Mouse (Mus musculus) midbrain, embryonic 16.5 days (tissue): ENCODE data around the gene Vstm2a. TPM values are rescaled to one million over a fixed set of nuclear protein-coding genes. Genes with fewer than 3 reads are reported as not detected.

Experiments
- ATAC-seq: fragments of 200-750 bp; cut with Nextera tagmentation; 2 replicates; pipeline ENCODE4 v1.8.0; 2017; ENCODE audit warnings: moderate TSS enrichment
- H3K27ac ChIP-seq: fragments of 300-500 bp; sonication (generic); 2 replicates; pipeline ENCODE4 v1.5.1; 2014; ENCODE audit warnings: mild to moderate bottlenecking, low read length, mixed read lengths
- H3K27me3 ChIP-seq: fragments of 300-500 bp; sonication (generic); 2 replicates; pipeline ENCODE4 v1.6.1; 2014; ENCODE audit warnings: low read depth, low read length, mixed read lengths; ENCODE audit not compliant: control insufficient read depth, insufficient read depth
- H3K36me3 ChIP-seq: fragments of 300-500 bp; sonication (generic); 2 replicates; pipeline ENCODE4 v1.6.1; 2014; ENCODE audit warnings: mild to moderate bottlenecking, low read length, moderate library complexity, mixed read lengths; ENCODE audit not compliant: control insufficient read depth, insufficient read depth
- H3K4me1 ChIP-seq: fragments of 300-500 bp; sonication (generic); 2 replicates; pipeline ENCODE4 v1.6.1; 2014; ENCODE audit warnings: mild to moderate bottlenecking, low read length, mixed read lengths; ENCODE audit not compliant: control insufficient read depth, insufficient read depth
- H3K4me2 ChIP-seq: fragments of 300-500 bp; sonication (generic); 2 replicates; pipeline ENCODE4 v1.6.1; 2014; ENCODE audit warnings: mild to moderate bottlenecking, low read length, mixed read lengths
- H3K4me3 ChIP-seq: fragments of 300-500 bp; sonication (generic); 2 replicates; pipeline ENCODE4 v1.5.1; 2014; ENCODE audit warnings: low read depth, mild to moderate bottlenecking, low read length, moderate library complexity, mixed read lengths
- H3K9ac ChIP-seq: fragments of 300-500 bp; sonication (generic); 2 replicates; pipeline ENCODE4 v1.6.1; 2014; ENCODE audit warnings: low read depth, low read length, mixed read lengths
- H3K9me3 ChIP-seq: fragments of 300-500 bp; sonication (generic); replicated peaks from 2 replicates; pipeline ENCODE4 v1.6.1; 2014; ENCODE audit warnings: mild to moderate bottlenecking, low read length, mixed read lengths; ENCODE audit not compliant: control insufficient read depth, poor library complexity, severe bottlenecking
- WGBS: fragments of 180-500 bp; shearing (Covaris S2); extraction: QIAGEN DNeasy Blood & Tissue Kit; methylation state at CpG from one replicate; pipeline ENCODE4 v1.1.7; 2014; 5-methylcytosine and 5-hydroxymethylcytosine counted together
- polyA plus RNA-seq: library from polyadenylated mRNA; unstranded; fragments of >200 nt; fragmentation: Nextera tagmentation; extraction: Ambion mirVana; gene quantifications from 2 replicates; pipeline ENCODE4 v1.2.1, GENCODE M21; 2015

Gene Vstm2a
- polyA plus RNA-seq, 1 experiment from 2014 or later = 95.0 TPM

- no peaks in the 10 kb centered on the region for H3K36me3 ChIP-seq
- H3K4me3 ChIP-seq = no peak overlapping the region
- no peak overlapping the region for H3K4me2 ChIP-seq
- no peaks in the 10 kb centered on the region for H3K27me3 ChIP-seq
- no peak overlapping the region for H3K9ac ChIP-seq
- peak; percentile 82 for ATAC-seq
- no peak overlapping the region; the same call in 1 of the 2 replicates for H3K27ac ChIP-seq
- H3K4me1 ChIP-seq = peaks cover 7% of the 10 kb centered on the region
- no peaks in the 10 kb centered on the region for H3K9me3 ChIP-seq
- WGBS = 47% methylated on average over 1 of the region's 1 CpGs
These were observed 42.0 kb downstream of the Vstm2a start for GRCm38 (mm10) chr11:16299492-16299891.

GRCm38 (mm10) chr11:16299960-16300359, 42.4 kb downstream of the Vstm2a start:
- 58% methylated on average over 1 of the region's 1 CpGs for WGBS
- H3K27ac ChIP-seq = peak overlapping the region; percentile 43

GRCm38 (mm10) chr11:16300709-16301108, 43.2 kb downstream of the Vstm2a start:
- Histone ChIP-seq H3K4me1 (peaks cover 7% of the 10 kb centered on the region), H3K36me3 (no peaks in the 10 kb centered on the region), H3K9me3 (no peaks in the 10 kb centered on the region), H3K4me2 (no peak overlapping the region), H3K27ac (peak overlapping the region; percentile 46), H3K9ac (no peak overlapping the region), H3K4me3 (no peak overlapping the region), H3K27me3 (no peaks in the 10 kb centered on the region)
- peak; percentile 69 for ATAC-seq
- 51% methylated on average over 2 of the region's 2 CpGs for WGBS

More at GRCm38 (mm10) chr11:16299960-16300359, 42.4 kb downstream of the Vstm2a start:
- ATAC-seq = peak; percentile 86
- Histone ChIP-seq H3K4me3 (no peak overlapping the region), H3K9ac (no peak overlapping the region), H3K9me3 (no peaks in the 10 kb centered on the region), H3K27me3 (no peaks in the 10 kb centered on the region), H3K36me3 (no peaks in the 10 kb centered on the region), H3K4me1 (peaks cover 7% of the 10 kb centered on the region), H3K4me2 (no peak overlapping the region)

- H3K27ac ChIP-seq = no peak overlapping the region
These were observed 57.6 kb downstream of the Vstm2a start for GRCm38 (mm10) chr11:16315097-16315496.

GRCm38 (mm10) chr11:16345179-16345578, 87.7 kb downstream of the Vstm2a start:
- Histone ChIP-seq H3K4me2 (no peak overlapping the region), H3K27ac (no peak overlapping the region), H3K9ac (no peak overlapping the region), H3K36me3 (no peaks in the 10 kb centered on the region), H3K4me3 (no peak overlapping the region), H3K27me3 (no peaks in the 10 kb centered on the region), H3K9me3 (no peaks in the 10 kb centered on the region), H3K4me1 (no peaks in the 10 kb centered on the region)
- WGBS = 62% methylated on average over 3 of the region's 3 CpGs
- ATAC-seq = no peak

More at GRCm38 (mm10) chr11:16315097-16315496, 57.6 kb downstream of the Vstm2a start:
- Histone ChIP-seq H3K36me3 (no peaks in the 10 kb centered on the region), H3K4me1 (no peaks in the 10 kb centered on the region), H3K9me3 (no peaks in the 10 kb centered on the region), H3K4me2 (no peak overlapping the region), H3K9ac (no peak overlapping the region), H3K27me3 (no peaks in the 10 kb centered on the region), H3K4me3 (no peak overlapping the region)
- 69% methylated on average over 2 of the region's 2 CpGs for WGBS
- ATAC-seq = no peak

- 89% methylated on average over 3 of the region's 3 CpGs for WGBS
- Histone ChIP-seq H3K36me3 (no peaks in the 10 kb centered on the region), H3K4me1 (no peaks in the 10 kb centered on the region), H3K27me3 (no peaks in the 10 kb centered on the region), H3K27ac (no peak overlapping the region), H3K4me2 (no peak overlapping the region), H3K9ac (no peak overlapping the region), H3K4me3 (no peak overlapping the region), H3K9me3 (no peaks in the 10 kb centered on the region)
- no peak for ATAC-seq
These were observed 88.2 kb downstream of the Vstm2a start for GRCm38 (mm10) chr11:16345676-16346075.

- Histone ChIP-seq H3K4me1 (no peaks in the 10 kb centered on the region), H3K36me3 (no peaks in the 10 kb centered on the region), H3K9me3 (no peaks in the 10 kb centered on the region), H3K27me3 (no peaks in the 10 kb centered on the region), H3K4me2 (no peak overlapping the region), H3K4me3 (no peak overlapping the region), H3K27ac (no peak overlapping the region), H3K9ac (no peak overlapping the region)
- 87% methylated on average over 4 of the region's 4 CpGs for WGBS
- ATAC-seq = no peak
These were observed 94.4 kb downstream of the Vstm2a start for GRCm38 (mm10) chr11:16351915-16352314.

- no peak overlapping the region for H3K4me2 ChIP-seq
- no peaks in the 10 kb centered on the region for H3K4me1 ChIP-seq
- H3K9me3 ChIP-seq = no peaks in the 10 kb centered on the region
- H3K9ac ChIP-seq = no peak overlapping the region
- no peak overlapping the region for H3K4me3 ChIP-seq
- H3K27ac ChIP-seq = no peak overlapping the region
- ATAC-seq = no peak
- no peaks in the 10 kb centered on the region for H3K36me3 ChIP-seq
- no peaks in the 10 kb centered on the region for H3K27me3 ChIP-seq
These were observed 96.8 kb downstream of the Vstm2a start for GRCm38 (mm10) chr11:16354356-16354755.

GRCm38 (mm10) chr11:16366852-16367587, 109.5 kb downstream of the Vstm2a start:
- H3K4me1 ChIP-seq = no peaks in the 10 kb centered on the region
- ATAC-seq = 0 out of 2 replicates have a peak, but pooled peaks have one; percentile 42
- H3K4me2 ChIP-seq = no peak overlapping the region
- H3K4me3 ChIP-seq = no peak overlapping the region
- no peaks in the 10 kb centered on the region for H3K9me3 ChIP-seq
- no peaks in the 10 kb centered on the region for H3K36me3 ChIP-seq
- H3K27ac ChIP-seq = no peak overlapping the region
- 59% methylated on average over 8 of the region's 8 CpGs for WGBS
- H3K9ac ChIP-seq = no peak overlapping the region
- H3K27me3 ChIP-seq = no peaks in the 10 kb centered on the region
